Mouse (Mus musculus): Measurements from ENCODE around the gene Ndufs2. TPM values are rescaled to one million over a fixed set of nuclear protein-coding genes. Genes with fewer than 3 reads are reported as not detected.

Gene Ndufs2
- total and polyA plus RNA-seq, 3 experiments: 101 to 300 (median 219) TPM

DNA sequence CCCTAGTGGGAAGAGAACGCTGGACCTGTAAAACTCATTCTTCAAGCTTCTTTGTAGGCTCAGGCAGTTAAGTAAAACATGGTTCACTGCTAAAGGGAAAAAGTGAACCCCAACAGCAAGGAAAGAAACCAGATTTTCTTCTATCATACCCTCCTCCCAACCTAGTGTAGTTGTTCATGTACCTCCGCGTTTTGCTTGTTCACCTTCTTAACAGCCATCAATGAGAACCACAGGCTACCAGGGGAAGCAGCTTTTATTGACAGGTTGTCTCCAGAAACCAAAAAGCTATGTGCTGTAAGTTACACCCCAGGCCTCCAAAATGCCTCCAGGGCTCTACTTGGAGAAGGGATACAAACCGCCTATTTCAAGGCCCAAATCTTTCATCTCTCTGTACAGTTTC is 37.1 kb upstream of the Ndufs2 start:
- peak overlapping the region; percentile 94; the same call in 1 of the 2 replicates for H3K4me3 ChIP-seq (ENCODE audit: low read depth, low read length)
- no peaks in the 10 kb centered on the region for H3K9me3 ChIP-seq (replicated peaks)
- H3K36me3 ChIP-seq (replicated peaks): peaks cover 71% of the 10 kb centered on the region
- no peak for TF ChIP-seq GATA2 (IDR thresholded peaks at IDR 0.05; ENCODE audit: borderline replicate concordance, low read depth, low read length)
- TF ChIP-seq TAL1 (conservative IDR thresholded peaks at IDR 0.05; ENCODE audit: low read depth, low read length): no peak
- no peak for TF ChIP-seq POLR2AphosphoS5 (IDR thresholded peaks at IDR 0.05; ENCODE audit: insufficient replicate concordance, low read depth, low read length)
- TF ChIP-seq CTCF (IDR thresholded peaks at IDR 0.05; ENCODE audit: low read depth, low read length): no peak
- TF ChIP-seq GATA1 (IDR thresholded peaks at IDR 0.05; ENCODE audit: borderline replicate concordance, low read length): no peak
- DNase-seq (ENCODE audit: low spot score) (no peak), ATAC-seq (ENCODE audit: extremely low read depth, insufficient number of reproducible peaks, low FRiP score, poor library complexity, severe bottlenecking) (no peak)
- no peaks in the 10 kb centered on the region for H3K27me3 ChIP-seq (ENCODE audit: insufficient read depth, low read length)
- H3K4me1 ChIP-seq (ENCODE audit: insufficient read depth, low read depth, low read length): peaks cover 57% of the 10 kb centered on the region

DNA sequence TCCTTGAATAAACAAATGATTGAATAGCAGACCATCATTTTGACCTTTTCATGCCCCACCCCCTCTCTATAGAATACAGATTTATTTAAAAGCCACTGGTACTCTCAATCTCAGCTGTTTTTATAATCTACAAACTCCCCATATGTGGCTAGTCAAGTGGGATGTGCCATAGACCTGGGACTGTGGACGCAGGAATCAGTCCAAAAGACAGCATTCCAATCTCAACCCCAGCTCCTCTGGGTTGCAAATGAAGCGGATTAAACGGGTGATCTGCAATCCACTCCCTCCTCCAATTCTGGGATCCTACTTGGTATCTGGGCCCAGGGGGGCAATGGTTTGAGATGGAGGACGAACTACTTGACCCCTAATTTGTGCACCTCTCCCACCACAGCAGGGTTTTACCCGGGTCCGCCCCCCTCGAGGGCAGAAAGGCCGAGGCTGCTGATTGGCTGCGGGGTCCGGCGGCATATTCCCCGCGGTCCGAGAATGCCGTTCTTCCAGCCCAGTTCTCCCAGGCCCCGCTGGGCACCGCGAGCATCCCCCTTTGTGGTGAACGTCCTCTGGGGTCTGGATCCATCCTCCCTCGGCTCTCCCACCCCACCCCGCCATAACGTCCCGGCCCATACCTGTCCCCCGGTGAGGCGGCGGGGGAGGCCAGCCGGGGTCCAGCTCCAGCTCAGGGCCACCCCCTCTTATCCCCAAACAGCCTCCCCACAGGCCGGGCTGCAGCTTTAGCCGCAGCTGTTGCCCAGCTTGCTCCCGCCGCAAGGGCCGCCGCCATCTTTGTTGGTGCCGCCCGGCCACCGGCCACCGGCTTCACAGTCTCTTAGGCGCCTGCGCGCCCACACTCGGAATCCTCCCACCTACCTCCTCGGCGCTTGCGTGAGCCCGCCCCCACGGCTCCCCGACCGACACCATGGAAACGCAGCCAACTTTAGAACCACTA is 36.2 kb upstream of the Ndufs2 start, which contains the start of gene Usp21:
TSS of gene Usp21 (minus strand) at position 856 of the 946 bp plus-strand sequence.
- peak; percentile 95 for DNase-seq (ENCODE audit: low spot score)
- TF ChIP-seq GATA2 (IDR thresholded peaks at IDR 0.05; ENCODE audit: borderline replicate concordance, low read depth, low read length) (no peak), TAL1 (conservative IDR thresholded peaks at IDR 0.05; ENCODE audit: low read depth, low read length) (no peak), POLR2AphosphoS5 (IDR thresholded peaks at IDR 0.05; ENCODE audit: insufficient replicate concordance, low read depth, low read length) (no peak), CTCF (IDR thresholded peaks at IDR 0.05; ENCODE audit: low read depth, low read length) (no peak), GATA1 (IDR thresholded peaks at IDR 0.05; ENCODE audit: borderline replicate concordance, low read length) (no peak)
- no peaks in the 10 kb centered on the region for H3K27me3 ChIP-seq (ENCODE audit: insufficient read depth, low read length)
- peak within 1 kb of the TSS; percentile 94 for H3K4me3 ChIP-seq (ENCODE audit: low read depth, low read length)
- no peaks in the 10 kb centered on the region for H3K9me3 ChIP-seq (replicated peaks)
- H3K4me1 ChIP-seq (ENCODE audit: insufficient read depth, low read depth, low read length): peaks cover 57% of the 10 kb centered on the region
- peaks cover 78% of the 10 kb centered on the region for H3K36me3 ChIP-seq (replicated peaks)
- peak; percentile 94 for ATAC-seq (ENCODE audit: extremely low read depth, insufficient number of reproducible peaks, low FRiP score, poor library complexity, severe bottlenecking)

DNA sequence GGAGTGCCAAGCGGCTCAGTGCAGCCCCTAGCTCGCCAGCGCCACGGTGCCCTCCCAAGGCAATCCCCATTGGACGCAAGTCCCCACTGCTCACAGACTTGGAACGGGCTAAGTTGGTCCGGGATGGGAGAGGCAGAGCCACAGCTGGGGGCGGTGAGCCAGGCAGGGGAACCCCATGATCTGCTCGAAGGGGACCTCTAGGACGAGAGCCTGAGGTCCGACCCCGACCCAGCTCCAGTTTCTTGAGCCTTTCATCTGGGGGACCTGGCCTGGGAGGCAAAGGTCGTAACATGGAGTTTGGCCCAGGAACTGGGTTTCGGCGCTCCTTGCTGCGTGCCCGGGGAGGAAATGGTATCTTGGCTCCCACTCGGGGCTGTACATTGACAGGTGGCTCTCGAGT is 35.3 kb upstream of the Ndufs2 start:
- peak overlapping the region; percentile 38; the same call in 1 of the 2 replicates for H3K4me3 ChIP-seq (ENCODE audit: low read depth, low read length)
- peaks cover 78% of the 10 kb centered on the region for H3K36me3 ChIP-seq (replicated peaks)
- no peaks in the 10 kb centered on the region for H3K9me3 ChIP-seq (replicated peaks)
- no peak for ATAC-seq (ENCODE audit: extremely low read depth, insufficient number of reproducible peaks, low FRiP score, poor library complexity, severe bottlenecking)
- TF ChIP-seq GATA1 (IDR thresholded peaks at IDR 0.05; ENCODE audit: borderline replicate concordance, low read length) (no peak), TAL1 (conservative IDR thresholded peaks at IDR 0.05; ENCODE audit: low read depth, low read length) (no peak)
- no peak for DNase-seq (ENCODE audit: low spot score)
- peaks cover 60% of the 10 kb centered on the region for H3K4me1 ChIP-seq (ENCODE audit: insufficient read depth, low read depth, low read length)
- H3K27me3 ChIP-seq (ENCODE audit: insufficient read depth, low read length): no peaks in the 10 kb centered on the region

DNA sequence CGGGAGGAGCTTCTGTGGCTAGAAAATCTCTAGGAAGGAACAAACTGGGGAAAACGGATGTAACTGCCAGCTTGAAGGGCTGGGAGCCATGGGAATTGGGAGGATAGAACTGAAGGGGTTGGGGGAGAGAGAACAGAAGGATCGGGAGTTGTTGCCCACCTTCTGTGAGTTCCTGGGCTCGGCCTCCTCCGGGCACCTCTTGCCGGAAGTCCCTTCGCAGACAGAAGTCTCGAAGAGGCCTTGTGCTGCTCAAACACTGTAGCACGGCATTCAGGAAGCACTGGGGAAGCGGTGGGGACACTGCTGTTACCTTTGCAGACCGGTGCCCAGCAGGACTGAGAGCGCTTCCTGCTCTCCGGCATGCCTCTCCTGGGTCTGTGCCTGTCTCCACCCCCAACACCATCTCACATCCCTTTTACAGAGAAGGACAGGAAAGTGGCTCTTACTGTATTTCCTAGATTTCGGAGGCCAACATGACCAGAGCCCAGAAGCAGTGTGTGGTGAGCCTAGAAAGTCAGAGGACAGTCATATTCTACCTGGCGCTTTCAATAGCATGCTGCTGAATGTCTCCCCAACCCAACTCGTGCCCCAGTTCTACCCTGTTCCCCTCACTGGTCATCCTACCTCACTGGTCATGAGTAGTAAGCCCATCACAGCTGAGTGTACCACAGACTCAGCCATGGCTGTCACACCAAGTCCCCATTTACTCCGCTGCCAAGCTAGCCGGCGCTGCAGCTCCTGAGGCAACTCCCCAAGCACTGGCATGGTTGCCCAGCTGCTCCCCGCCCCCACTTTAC is 34.1 kb upstream of the Ndufs2 start:
- Histone ChIP-seq H3K4me1 (ENCODE audit: insufficient read depth, low read depth, low read length) (peaks cover 64% of the 10 kb centered on the region), H3K9me3 (replicated peaks) (no peaks in the 10 kb centered on the region), H3K27me3 (ENCODE audit: insufficient read depth, low read length) (no peaks in the 10 kb centered on the region), H3K36me3 (replicated peaks) (peaks cover 74% of the 10 kb centered on the region), H3K4me3 (ENCODE audit: low read depth, low read length) (no peak overlapping the region)
- TF ChIP-seq POLR2AphosphoS5 (IDR thresholded peaks at IDR 0.05; ENCODE audit: insufficient replicate concordance, low read depth, low read length) (no peak), TAL1 (conservative IDR thresholded peaks at IDR 0.05; ENCODE audit: low read depth, low read length) (no peak), CTCF (IDR thresholded peaks at IDR 0.05; ENCODE audit: low read depth, low read length) (no peak), GATA2 (IDR thresholded peaks at IDR 0.05; ENCODE audit: borderline replicate concordance, low read depth, low read length) (no peak), GATA1 (IDR thresholded peaks at IDR 0.05; ENCODE audit: borderline replicate concordance, low read length) (no peak)
- ATAC-seq (ENCODE audit: extremely low read depth, insufficient number of reproducible peaks, low FRiP score, poor library complexity, severe bottlenecking) (no peak), DNase-seq (ENCODE audit: low spot score) (no peak)

DNA sequence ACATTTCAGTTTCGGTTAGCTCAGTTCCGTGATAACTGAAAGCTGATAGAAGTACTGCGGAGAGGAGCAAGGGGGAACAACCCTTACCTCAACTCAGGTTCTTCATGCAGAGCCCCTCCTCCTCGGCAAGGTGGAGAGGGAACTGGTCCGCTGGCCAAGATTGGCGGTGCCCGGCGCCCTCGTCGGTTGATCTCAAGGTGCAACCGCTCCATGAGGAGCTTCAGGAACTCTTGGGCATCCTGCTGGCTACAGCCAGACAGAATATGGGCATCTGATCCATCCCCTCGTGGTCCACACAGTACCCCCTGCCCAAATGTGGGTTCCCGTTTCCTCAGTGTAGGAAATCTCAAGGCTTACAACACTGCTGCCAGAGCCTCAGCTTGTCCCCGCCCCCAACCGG is 33.3 kb upstream of the Ndufs2 start:
- H3K27me3 ChIP-seq (ENCODE audit: insufficient read depth, low read length): no peaks in the 10 kb centered on the region
- no peak overlapping the region for H3K4me3 ChIP-seq (ENCODE audit: low read depth, low read length)
- ATAC-seq (ENCODE audit: extremely low read depth, insufficient number of reproducible peaks, low FRiP score, poor library complexity, severe bottlenecking): no peak
- peaks cover 70% of the 10 kb centered on the region for H3K36me3 ChIP-seq (replicated peaks)
- TF ChIP-seq CTCF (IDR thresholded peaks at IDR 0.05; ENCODE audit: low read depth, low read length) (no peak), TAL1 (conservative IDR thresholded peaks at IDR 0.05; ENCODE audit: low read depth, low read length) (no peak), GATA1 (IDR thresholded peaks at IDR 0.05; ENCODE audit: borderline replicate concordance, low read length) (no peak), GATA2 (IDR thresholded peaks at IDR 0.05; ENCODE audit: borderline replicate concordance, low read depth, low read length) (no peak), POLR2AphosphoS5 (IDR thresholded peaks at IDR 0.05; ENCODE audit: insufficient replicate concordance, low read depth, low read length) (no peak)
- H3K4me1 ChIP-seq (ENCODE audit: insufficient read depth, low read depth, low read length): peaks cover 72% of the 10 kb centered on the region
- H3K9me3 ChIP-seq (replicated peaks): no peaks in the 10 kb centered on the region
- no peak for DNase-seq (ENCODE audit: low spot score)

Data from G1E (cell line).